Mouse (Mus musculus) spleen, postnatal 14 days (tissue): ENCODE results near the gene Rer1.

ENCODE experiments used
- DNase-seq, 2 experiments: peaks; one replicate each; pipeline ENCODE4 v3.0.0; 2021 to 2022; ENCODE audit warnings: low spot score in 2 of 2

Rer1 gene

GRCm38 (mm10) chr4:155075137-155075536 is 11.0 kb downstream of the Rer1 start:
- DNase-seq: no peak

GRCm38 (mm10) chr4:155074418-155074817 is 11.8 kb downstream of the Rer1 start:
- DNase-seq: no peak

GRCm38 (mm10) chr4:155070921-155071320 is 15.3 kb downstream of the Rer1 start:
- DNase-seq: no peak

GRCm38 (mm10) chr4:155070199-155070598 is 16.0 kb downstream of the Rer1 start:
- no peak for DNase-seq

- no peak for DNase-seq
These were observed 17.0 kb downstream of the Rer1 start for GRCm38 (mm10) chr4:155069191-155069590.

- DNase-seq: no peak
These were observed 17.7 kb downstream of the Rer1 start for GRCm38 (mm10) chr4:155068357-155068972.

GRCm38 (mm10) chr4:155066834-155067522 is 19.2 kb downstream of the Rer1 start, which contains the start of gene Pex10:
Gene Pex10 (plus strand): TSS chr4:155067016.
- peak; percentile 98 for DNase-seq

GRCm38 (mm10) chr4:155065970-155066833 is 20.0 kb downstream of the Rer1 start:
- DNase-seq: peak; percentile 67 to 82

- no peak for DNase-seq
These were observed 21.7 kb downstream of the Rer1 start for GRCm38 (mm10) chr4:155064474-155064873.

- no peak for DNase-seq
These were observed 22.3 kb downstream of the Rer1 start for GRCm38 (mm10) chr4:155063895-155064294.

GRCm38 (mm10) chr4:155058325-155058724 is 27.9 kb downstream of the Rer1 start:
- no peak for DNase-seq

- DNase-seq: no peak
These were observed 29.5 kb downstream of the Rer1 start, which contains the start of gene Plch2 for GRCm38 (mm10) chr4:155056724-155057123. Gene Plch2 (minus strand): TSS chr4:155056784.

- no peak for DNase-seq
These were observed 36.1 kb downstream of the Rer1 start for GRCm38 (mm10) chr4:155050116-155050515.

GRCm38 (mm10) chr4:155046636-155047035 is 39.5 kb downstream of the Rer1 start:
- no peak for DNase-seq

- no peak for DNase-seq
These were observed 42.9 kb downstream of the Rer1 start for GRCm38 (mm10) chr4:155043289-155043625.

- DNase-seq: no peak
These were observed 43.4 kb downstream of the Rer1 start for GRCm38 (mm10) chr4:155042606-155043288.

- no peak for DNase-seq
These were observed 45.5 kb downstream of the Rer1 start for GRCm38 (mm10) chr4:155040696-155041095.

- no peak for DNase-seq
These were observed 46.0 kb downstream of the Rer1 start for GRCm38 (mm10) chr4:155040197-155040596.

GRCm38 (mm10) chr4:155034787-155035186 is 51.4 kb downstream of the Rer1 start:
- DNase-seq: no peak

GRCm38 (mm10) chr4:155034202-155034601 is 52.0 kb downstream of the Rer1 start:
- no peak for DNase-seq

- DNase-seq: no peak
These were observed 53.1 kb downstream of the Rer1 start for GRCm38 (mm10) chr4:155033115-155033514.
